ENCODE assay signal across 14 mouse cellular contexts in genomic region chr1:92092286-92092685, GRCm38 (mm10).
DNase-seq lines count a peak whose midpoint lies in the region.
"Had no signal": no experiment of that assay in that cellular context is flagged by ENCODE, and none has a peak within 500 bp of the region (broad histone marks: within the 10 kb centered on the region; RNA-seq: fewer than 3 reads in every experiment).

No protein-coding gene starts in this region.

- peak; percentile 81 for DNase-seq in adrenal gland, adult 2 months
- DNase-seq in adrenal gland, postnatal 4 days (ENCODE audit: low spot score in 2 of 2) = no peak
- peak; percentile 90 for DNase-seq in heart, adult 11 months
- DNase-seq in heart, adult 18-20 months = no peak
- DNase-seq in adrenal gland, postnatal 25 days = peak; percentile 48
- no peak for DNase-seq in neural tube, embryonic 10.5 days (ENCODE audit: extremely low spot score, low spot score)
- DNase-seq in yolk sac, embryonic 10.5 days (ENCODE audit: low spot score) = no peak
- DNase-seq: B cell, adult 2 months; cerebellum, adult 18-20 months; cerebellum, adult 9-10 months; cerebellum, postnatal 25 days; forebrain, postnatal 0 days; gastrocnemius, postnatal 25 days; kidney, adult 2 months had no signal

Comparison
In these comparisons a context has a peak if more than half of its experiments do, and no peak if none do; other contexts are left out.
1. DNase-seq: peak in adrenal gland, adult 2 months (single experiment), heart, adult 11 months (single experiment) and adrenal gland, postnatal 25 days (single experiment); none in adrenal gland, postnatal 4 days (0 of 2), heart, adult 18-20 months (0 of 2), neural tube, embryonic 10.5 days (single experiment) and yolk sac, embryonic 10.5 days (single experiment).